ENCODE assay signal across 8 mouse cellular contexts in the genomic region with DNA sequence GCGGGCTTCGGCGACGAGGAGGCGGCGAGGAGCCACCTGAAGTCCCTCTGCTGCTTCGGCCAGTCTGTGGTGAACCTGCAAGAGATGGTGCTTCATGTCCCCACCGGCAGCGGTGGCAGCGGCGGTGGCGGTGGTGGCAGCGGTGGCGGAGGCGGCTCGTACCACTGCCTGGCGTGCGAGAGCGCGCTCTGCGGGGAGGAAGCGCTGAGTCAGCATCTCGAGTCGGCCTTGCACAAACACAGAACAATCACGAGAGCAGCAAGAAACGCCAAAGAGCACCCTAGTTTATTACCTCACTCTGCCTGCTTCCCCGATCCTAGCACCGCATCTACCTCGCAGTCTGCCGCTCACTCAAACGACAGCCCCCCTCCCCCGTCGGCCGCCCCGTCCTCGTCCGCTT.
DNase-seq lines count a peak whose midpoint lies in the region; ATAC-seq and TF ChIP-seq lines count a peak whose summit lies in the region.

No protein-coding gene starts in this region.

- no peak for TF ChIP-seq CTCF in forebrain, postnatal 0 days (IDR thresholded peaks at IDR 0.05; ENCODE audit: low read depth)

- peak overlapping the region; percentile 43 for H3K4me3 ChIP-seq in embryonic facial prominence, embryonic 10.5 days
- H3K4me3 ChIP-seq in forebrain, postnatal 0 days (ENCODE audit: low read depth, low read length), result peak overlapping the region; percentile 25
- H3K4me3 ChIP-seq in midbrain, embryonic 16.5 days (ENCODE audit: low read depth, low read length), result 0 out of 2 replicates have a peak overlapping the region, but pooled peaks have one; percentile 6

- no peaks in the 10 kb centered on the region for H3K27me3 ChIP-seq in embryonic facial prominence, embryonic 10.5 days (replicated peaks; ENCODE audit: low read depth, poor library complexity, severe bottlenecking)
- no peaks in the 10 kb centered on the region for H3K27me3 ChIP-seq in forebrain, postnatal 0 days (ENCODE audit: insufficient read depth, low read length)
- H3K27me3 ChIP-seq in midbrain, embryonic 16.5 days (ENCODE audit: control insufficient read depth, insufficient read depth, low read depth, low read length), result no peaks in the 10 kb centered on the region

- peaks cover 61% of the 10 kb centered on the region for H3K36me3 ChIP-seq in embryonic facial prominence, embryonic 10.5 days (replicated peaks)
- H3K36me3 ChIP-seq in forebrain, postnatal 0 days (ENCODE audit: insufficient read depth), result peaks cover 12% of the 10 kb centered on the region; the same call in 1 of the 2 replicates
- peaks cover 36% of the 10 kb centered on the region for H3K36me3 ChIP-seq in midbrain, embryonic 16.5 days (ENCODE audit: control insufficient read depth, insufficient read depth, low read length)

- peak overlapping the region; percentile 57 for H3K27ac ChIP-seq in embryonic facial prominence, embryonic 10.5 days (replicated peaks)
- no peak overlapping the region for H3K27ac ChIP-seq in forebrain, postnatal 0 days (ENCODE audit: low read depth, low read length)
- H3K27ac ChIP-seq in midbrain, embryonic 16.5 days (ENCODE audit: low read length), result no peak overlapping the region

- peaks cover 16% of the 10 kb centered on the region for H3K9me3 ChIP-seq in embryonic facial prominence, embryonic 10.5 days
- no peaks in the 10 kb centered on the region for H3K9me3 ChIP-seq in forebrain, postnatal 0 days (ENCODE audit: low read length)
- no peaks in the 10 kb centered on the region; the same call in 1 of the 2 replicates for H3K9me3 ChIP-seq in midbrain, embryonic 16.5 days (replicated peaks; ENCODE audit: control insufficient read depth, low read length, poor library complexity, severe bottlenecking)

- no peak overlapping the region for H3K9ac ChIP-seq in forebrain, postnatal 0 days
- H3K9ac ChIP-seq in midbrain, embryonic 16.5 days (ENCODE audit: low read depth, low read length), result no peak overlapping the region

- H3K4me2 ChIP-seq in forebrain, postnatal 0 days (ENCODE audit: low read depth), result peak overlapping the region; percentile 31
- H3K4me2 ChIP-seq in midbrain, embryonic 16.5 days (ENCODE audit: low read length), result peak overlapping the region; percentile 8; the same call in 1 of the 2 replicates

- 69% methylated on average over 37 of the region's 37 CpGs for WGBS in embryonic facial prominence, embryonic 10.5 days
- WGBS in forebrain, postnatal 0 days, result 81% methylated on average over 37 of the region's 37 CpGs
- WGBS in midbrain, embryonic 16.5 days, result 74% methylated on average over 37 of the region's 37 CpGs

- peaks cover 9% of the 10 kb centered on the region for H3K4me1 ChIP-seq in embryonic facial prominence, embryonic 10.5 days
- no peaks in the 10 kb centered on the region for H3K4me1 ChIP-seq in forebrain, postnatal 0 days (ENCODE audit: insufficient read depth)
- H3K4me1 ChIP-seq in midbrain, embryonic 16.5 days (ENCODE audit: control insufficient read depth, insufficient read depth, low read length), result no peaks in the 10 kb centered on the region

- DNase-seq in left cerebral cortex, adult 18-20 months (ENCODE audit: low spot score in 2 of 2), result peak; percentile 5 to 17
- no peak for DNase-seq in left cerebral cortex, adult 8-10 months (ENCODE audit: low spot score in 2 of 2)
- DNase-seq in embryonic facial prominence, embryonic 10.5 days (ENCODE audit: low spot score), result peak; percentile 34
- DNase-seq in forebrain, postnatal 0 days, result peak; percentile 37
- no peak for DNase-seq in adrenal gland, adult (ENCODE audit: inconsistent age in 2 of 2, low spot score in 1 of 2)
- no peak for DNase-seq in layer of hippocampus, postnatal 10 days (ENCODE audit: low spot score in 2 of 2)
- no peak for DNase-seq in lung, postnatal 36 days

- ATAC-seq in forebrain, postnatal 0 days, result no peak
- ATAC-seq in midbrain, embryonic 16.5 days, result no peak

Comparison
In these comparisons a context has a peak if more than half of its experiments do, and no peak if none do; other contexts are left out.
1. DNase-seq: peak in left cerebral cortex, adult 18-20 months (2 of 2), embryonic facial prominence, embryonic 10.5 days (single experiment) and forebrain, postnatal 0 days (single experiment); none in left cerebral cortex, adult 8-10 months (0 of 2), adrenal gland, adult (0 of 2), layer of hippocampus, postnatal 10 days (0 of 2) and lung, postnatal 36 days (single experiment).
2. Peak in every context shown above with its lines, with median percentiles within 50 percentile points of each other: H3K4me3 ChIP-seq.